Mouse (Mus musculus): ENCODE results near the gene Upk2.

- no peak for TF ChIP-seq CTCF (IDR thresholded peaks at IDR 0.05; ENCODE audit: insufficient read depth, low read length)
- TF ChIP-seq POLR2A (IDR thresholded peaks at IDR 0.05; ENCODE audit: borderline replicate concordance, extremely low read depth, low read depth, low read length) = no peak
These were observed 41.1 kb upstream of the Upk2 start for GRCm38 (mm10) chr9:44495810-44496344.

All from lung, adult 2 months (tissue).